Mouse (Mus musculus): ENCODE results near the gene Ctnnbip1. TPM values are rescaled to one million over a fixed set of nuclear protein-coding genes. Genes with fewer than 3 reads are reported as not detected.

Gene Ctnnbip1
- total RNA-seq, 1 experiment: 18.3 TPM

- Histone ChIP-seq H3K9ac (ENCODE audit: insufficient read depth, low read depth, low read length, poor library complexity, severe bottlenecking) (peak overlapping the region; percentile 92), H3K9me3 (ENCODE audit: control insufficient read depth, insufficient read depth, low read depth, low read length) (no peaks in the 10 kb centered on the region), H3K36me3 (ENCODE audit: control insufficient read depth, insufficient read depth, low read length, poor library complexity, severe bottlenecking) (no peaks in the 10 kb centered on the region), H3K27ac (ENCODE audit: insufficient read depth, low read depth, low read length, poor library complexity, severe bottlenecking) (no peak overlapping the region), H3K4me3 (ENCODE audit: insufficient read depth in 1 of 2, low read depth in 1 of 2, low read length in 2 of 2, poor library complexity in 1 of 2, severe bottlenecking in 1 of 2) (peak overlapping the region; percentile 89 to 94), H3K4me1 (ENCODE audit: control insufficient read depth in 2 of 2, insufficient read depth in 2 of 2, low read length in 2 of 2, poor library complexity in 1 of 2) (peaks cover 2% of the 10 kb centered on the region in 2 experiments; a peak in 2 of 4 replicates)
- in situ Hi-C loops (cut with MboI; ENCODE audit: low sequenced_read_pairs in 2 of 2, unreplicated experiment in 2 of 2): no loop called here
- DNase-seq (ENCODE audit: low read depth, low spot score): no peak
- TF ChIP-seq HCFC1 (IDR thresholded peaks at IDR 0.05; ENCODE audit: borderline replicate concordance, insufficient read depth, low read length): no peak
- TF ChIP-seq CHD2 (IDR thresholded peaks at IDR 0.05; ENCODE audit: low read depth, low read length): no peak
- no peak for TF ChIP-seq ZNF384 (IDR thresholded peaks at IDR 0.05; ENCODE audit: low read depth, low read length)
- TF ChIP-seq MAFK (IDR thresholded peaks at IDR 0.05; ENCODE audit: insufficient read depth, low read depth, low read length): no peak
- TF ChIP-seq ZC3H11A (IDR thresholded peaks at IDR 0.05; ENCODE audit: borderline replicate concordance, low read depth, low read length): no peak
Observed at GRCm38 (mm10) chr4:149587596-149588168, 69.6 kb downstream of the Ctnnbip1 start.

DNA sequence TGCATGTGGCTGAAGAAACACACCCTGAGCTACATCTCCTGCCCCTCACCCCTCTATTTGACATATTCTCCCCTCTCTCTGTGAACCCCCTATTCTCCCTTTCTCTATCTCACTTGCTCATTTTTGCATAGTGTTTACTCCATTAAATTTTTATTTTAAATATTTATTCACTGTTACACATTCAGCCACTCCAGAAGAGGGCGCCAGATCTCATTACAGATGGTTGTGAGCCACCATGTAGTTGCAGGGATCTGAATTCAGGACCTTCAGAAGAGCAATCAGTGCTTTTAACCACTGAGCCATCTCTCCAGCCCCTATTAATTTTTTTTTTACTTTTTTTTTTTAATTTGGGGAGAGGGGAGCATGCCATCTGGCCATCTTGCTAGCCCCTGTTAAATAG is 72.2 kb downstream of the Ctnnbip1 start:
- Histone ChIP-seq H3K9me3 (ENCODE audit: control insufficient read depth, insufficient read depth, low read depth, low read length) (no peaks in the 10 kb centered on the region), H3K27ac (ENCODE audit: insufficient read depth, low read depth, low read length, poor library complexity, severe bottlenecking) (no peak overlapping the region), H3K9ac (ENCODE audit: insufficient read depth, low read depth, low read length, poor library complexity, severe bottlenecking) (no peak overlapping the region), H3K4me1 (ENCODE audit: control insufficient read depth in 2 of 2, insufficient read depth in 2 of 2, low read length in 2 of 2, poor library complexity in 1 of 2) (peaks cover 2% of the 10 kb centered on the region in 2 experiments; a peak in 1 of 4 replicates), H3K36me3 (ENCODE audit: control insufficient read depth, insufficient read depth, low read length, poor library complexity, severe bottlenecking) (no peaks in the 10 kb centered on the region; the same call in 1 of the 2 replicates), H3K4me3 (ENCODE audit: insufficient read depth in 1 of 2, low read depth in 1 of 2, low read length in 2 of 2, poor library complexity in 1 of 2, severe bottlenecking in 1 of 2) (no peak overlapping the region)
- no peak for DNase-seq (ENCODE audit: low read depth, low spot score)
- in situ Hi-C loops (cut with MboI; ENCODE audit: low sequenced_read_pairs in 2 of 2, unreplicated experiment in 2 of 2): no loop called here
- TF ChIP-seq MAFK (IDR thresholded peaks at IDR 0.05; ENCODE audit: insufficient read depth, low read depth, low read length) (no peak), ZNF384 (IDR thresholded peaks at IDR 0.05; ENCODE audit: low read depth, low read length) (no peak), HCFC1 (IDR thresholded peaks at IDR 0.05; ENCODE audit: borderline replicate concordance, insufficient read depth, low read length) (no peak), ZC3H11A (IDR thresholded peaks at IDR 0.05; ENCODE audit: borderline replicate concordance, low read depth, low read length) (no peak), CHD2 (IDR thresholded peaks at IDR 0.05; ENCODE audit: low read depth, low read length) (no peak)

GRCm38 (mm10) chr4:149591486-149591885 is 73.5 kb downstream of the Ctnnbip1 start:
- H3K9ac ChIP-seq (ENCODE audit: insufficient read depth, low read depth, low read length, poor library complexity, severe bottlenecking): no peak overlapping the region
- H3K36me3 ChIP-seq (ENCODE audit: control insufficient read depth, insufficient read depth, low read length, poor library complexity, severe bottlenecking): no peaks in the 10 kb centered on the region; the same call in 1 of the 2 replicates
- in situ Hi-C loops (cut with MboI; ENCODE audit: low sequenced_read_pairs in 2 of 2, unreplicated experiment in 2 of 2): no loop called here
- no peak overlapping the region for H3K4me3 ChIP-seq (ENCODE audit: insufficient read depth in 1 of 2, low read depth in 1 of 2, low read length in 2 of 2, poor library complexity in 1 of 2, severe bottlenecking in 1 of 2)
- peaks cover 2% of the 10 kb centered on the region in 2 experiments; a peak in 1 of 4 replicates for H3K4me1 ChIP-seq (ENCODE audit: control insufficient read depth in 2 of 2, insufficient read depth in 2 of 2, low read length in 2 of 2, poor library complexity in 1 of 2)
- no peak overlapping the region for H3K27ac ChIP-seq (ENCODE audit: insufficient read depth, low read depth, low read length, poor library complexity, severe bottlenecking)
- no peak for DNase-seq (ENCODE audit: low read depth, low spot score)
- TF ChIP-seq ZC3H11A (IDR thresholded peaks at IDR 0.05; ENCODE audit: borderline replicate concordance, low read depth, low read length) (0 out of 2 replicates have a peak, but pooled peaks have one; percentile 22), HCFC1 (IDR thresholded peaks at IDR 0.05; ENCODE audit: borderline replicate concordance, insufficient read depth, low read length) (no peak)
- no peaks in the 10 kb centered on the region for H3K9me3 ChIP-seq (ENCODE audit: control insufficient read depth, insufficient read depth, low read depth, low read length)

- Histone ChIP-seq H3K9ac (ENCODE audit: insufficient read depth, low read depth, low read length, poor library complexity, severe bottlenecking) (no peak overlapping the region), H3K27ac (ENCODE audit: insufficient read depth, low read depth, low read length, poor library complexity, severe bottlenecking) (no peak overlapping the region), H3K4me1 (ENCODE audit: control insufficient read depth in 2 of 2, insufficient read depth in 2 of 2, low read length in 2 of 2, poor library complexity in 1 of 2) (peaks cover 0 to 10% of the 10 kb centered on the region in 2 experiments; a peak in 2 of 4 replicates), H3K4me3 (ENCODE audit: insufficient read depth in 1 of 2, low read depth in 1 of 2, low read length in 2 of 2, poor library complexity in 1 of 2, severe bottlenecking in 1 of 2) (no peak overlapping the region), H3K9me3 (ENCODE audit: control insufficient read depth, insufficient read depth, low read depth, low read length) (no peaks in the 10 kb centered on the region), H3K36me3 (ENCODE audit: control insufficient read depth, insufficient read depth, low read length, poor library complexity, severe bottlenecking) (no peaks in the 10 kb centered on the region; the same call in 1 of the 2 replicates)
- TF ChIP-seq CHD2 (IDR thresholded peaks at IDR 0.05; ENCODE audit: low read depth, low read length) (no peak), ZNF384 (IDR thresholded peaks at IDR 0.05; ENCODE audit: low read depth, low read length) (no peak), HCFC1 (IDR thresholded peaks at IDR 0.05; ENCODE audit: borderline replicate concordance, insufficient read depth, low read length) (no peak), ZC3H11A (IDR thresholded peaks at IDR 0.05; ENCODE audit: borderline replicate concordance, low read depth, low read length) (no peak), MAFK (IDR thresholded peaks at IDR 0.05; ENCODE audit: insufficient read depth, low read depth, low read length) (no peak)
- DNase-seq (ENCODE audit: low read depth, low spot score): no peak
- in situ Hi-C loops (cut with MboI; ENCODE audit: low sequenced_read_pairs in 2 of 2, unreplicated experiment in 2 of 2): no loop called here
Observed at GRCm38 (mm10) chr4:149594913-149595581, 77.0 kb downstream of the Ctnnbip1 start.
